In the genomic region with DNA sequence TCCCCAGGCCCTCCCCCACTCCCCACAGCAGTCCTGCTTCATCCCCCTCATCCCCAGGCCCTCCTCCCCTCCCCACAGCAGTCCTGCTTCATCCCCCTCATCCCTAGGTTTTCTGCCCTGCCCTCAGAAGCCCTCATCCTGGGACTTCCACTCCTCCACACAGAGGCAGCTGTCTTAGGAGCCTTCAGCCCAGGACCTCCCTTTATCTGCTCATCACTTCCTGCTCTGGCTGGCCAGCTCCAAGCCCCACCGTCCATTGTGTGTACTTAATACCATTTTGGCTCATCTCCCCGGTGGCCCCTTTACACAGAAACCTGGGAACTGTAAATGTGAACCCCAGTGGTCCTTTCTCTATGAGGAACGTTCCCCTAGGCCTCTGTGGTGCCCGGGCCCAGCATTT, we compare ENCODE assay signal across 22 mouse cellular contexts. TPM values are rescaled to one million over a fixed set of nuclear protein-coding genes. Genes with fewer than 3 reads are reported as not detected.
DNase-seq lines count a peak whose midpoint lies in the region; ATAC-seq and TF ChIP-seq lines count a peak whose summit lies in the region.
"Had no signal": no experiment of that assay in that cellular context is flagged by ENCODE, and none has a peak within 500 bp of the region (broad histone marks: within the 10 kb centered on the region; RNA-seq: fewer than 3 reads in every experiment).

No protein-coding gene starts in this region.

- DNase-seq in heart, adult 9 months (ENCODE audit: low spot score in 2 of 2): no peak
- DNase-seq in hindbrain, embryonic 10.5 days (ENCODE audit: low spot score): no peak
- no peak for DNase-seq in hindbrain, embryonic 11.5 days (ENCODE audit: low spot score)
- no peak for DNase-seq in lung, embryonic 14.5 days
- no peak for DNase-seq in lung, postnatal 25 days (ENCODE audit: low spot score)
- DNase-seq in adrenal gland, adult 2 months: no peak
- DNase-seq: adrenal gland, postnatal 14 days; cerebellum, postnatal 10 days; lung, adult 2 months; lung, postnatal 36 days; midbrain, embryonic 14.5 days; right cerebral cortex, postnatal 14 days had no signal

- WGBS in heart, embryonic 11.5 days (ENCODE audit: insufficient replicate concordance): 39% methylated on average over 4 of the region's 4 CpGs
- WGBS in hindbrain, embryonic 10.5 days: 50% methylated on average over 4 of the region's 4 CpGs
- WGBS in hindbrain, embryonic 11.5 days: 54% methylated on average over 4 of the region's 4 CpGs
- 38% methylated on average over 4 of the region's 4 CpGs for WGBS in lung, embryonic 14.5 days

- 0 out of 2 replicates have a peak overlapping the region, but pooled peaks have one; percentile 46 for H3K9ac ChIP-seq in heart, embryonic 11.5 days (ENCODE audit: low read depth, low read length)
- no peak overlapping the region for H3K9ac ChIP-seq in hindbrain, embryonic 11.5 days (ENCODE audit: low read depth, low read length)
- no peak overlapping the region for H3K9ac ChIP-seq in lung, embryonic 14.5 days
- H3K9ac ChIP-seq: neural tube, embryonic 12.5 days had no signal

- no peak for ATAC-seq in heart, embryonic 11.5 days (replicated peaks; ENCODE audit: insufficient number of reproducible peaks, low FRiP score, low TSS enrichment)
- ATAC-seq in hindbrain, embryonic 11.5 days (ENCODE audit: low FRiP score): no peak
- ATAC-seq in lung, embryonic 14.5 days (ENCODE audit: insufficient read depth): no peak
- ATAC-seq: hindbrain, postnatal 0 days; intestine, embryonic 16.5 days had no signal

- H3K36me3 ChIP-seq in heart, embryonic 11.5 days (ENCODE audit: control insufficient read depth, insufficient read depth, low read length): no peaks in the 10 kb centered on the region
- no peaks in the 10 kb centered on the region for H3K36me3 ChIP-seq in hindbrain, embryonic 10.5 days
- H3K36me3 ChIP-seq in hindbrain, embryonic 11.5 days (ENCODE audit: control insufficient read depth, insufficient read depth, low read length): no peaks in the 10 kb centered on the region
- H3K36me3 ChIP-seq in lung, embryonic 14.5 days (ENCODE audit: insufficient read depth): no peaks in the 10 kb centered on the region
- H3K36me3 ChIP-seq: limb, embryonic 10.5 days; neural tube, embryonic 12.5 days had no signal

- no peak for TF ChIP-seq CTCF in lung, embryonic 14.5 days (IDR thresholded peaks at IDR 0.05; ENCODE audit: low read depth)

- H3K4me1 ChIP-seq in heart, embryonic 11.5 days (ENCODE audit: control insufficient read depth, insufficient read depth, low read length): peaks cover 32% of the 10 kb centered on the region
- H3K4me1 ChIP-seq in hindbrain, embryonic 10.5 days (replicated peaks): peaks cover 34% of the 10 kb centered on the region
- no peaks in the 10 kb centered on the region; the same call in 1 of the 2 replicates for H3K4me1 ChIP-seq in hindbrain, embryonic 11.5 days (replicated peaks; ENCODE audit: control insufficient read depth, insufficient read depth, low read length)
- H3K4me1 ChIP-seq in lung, embryonic 14.5 days (ENCODE audit: insufficient read depth): peaks cover 8% of the 10 kb centered on the region

- no peaks in the 10 kb centered on the region for H3K9me3 ChIP-seq in heart, embryonic 11.5 days (replicated peaks; ENCODE audit: control insufficient read depth, low read length)
- H3K9me3 ChIP-seq in hindbrain, embryonic 10.5 days: no peaks in the 10 kb centered on the region
- H3K9me3 ChIP-seq in hindbrain, embryonic 11.5 days (ENCODE audit: control insufficient read depth, low read length): no peaks in the 10 kb centered on the region
- H3K9me3 ChIP-seq in lung, embryonic 14.5 days (ENCODE audit: low read depth, low read length): no peaks in the 10 kb centered on the region
- H3K9me3 ChIP-seq: limb, embryonic 10.5 days; megakaryocyte, embryonic 14.5 days; neural tube, embryonic 12.5 days had no signal

- no peak overlapping the region for H3K4me2 ChIP-seq in heart, embryonic 11.5 days
- H3K4me2 ChIP-seq in hindbrain, embryonic 11.5 days (replicated peaks; ENCODE audit: low read depth, low read length): no peak overlapping the region
- no peak overlapping the region for H3K4me2 ChIP-seq in lung, embryonic 14.5 days
- H3K4me2 ChIP-seq: liver, embryonic 11.5 days; neural tube, embryonic 12.5 days had no signal

- H3K4me3 ChIP-seq in heart, embryonic 11.5 days (ENCODE audit: low read depth, low read length): no peak overlapping the region
- no peak overlapping the region for H3K4me3 ChIP-seq in hindbrain, embryonic 10.5 days
- no peak overlapping the region for H3K4me3 ChIP-seq in hindbrain, embryonic 11.5 days (ENCODE audit: low read depth, low read length)
- no peak overlapping the region for H3K4me3 ChIP-seq in lung, embryonic 14.5 days (ENCODE audit: low read depth, low read length)
- H3K4me3 ChIP-seq: limb, embryonic 10.5 days; megakaryocyte, embryonic 14.5 days; neural tube, embryonic 12.5 days had no signal

- H3K27me3 ChIP-seq in heart, embryonic 11.5 days (ENCODE audit: control insufficient read depth, insufficient read depth, low read length): no peaks in the 10 kb centered on the region
- H3K27me3 ChIP-seq in hindbrain, embryonic 10.5 days (ENCODE audit: insufficient read depth, poor library complexity, severe bottlenecking): peaks cover 15% of the 10 kb centered on the region
- H3K27me3 ChIP-seq in hindbrain, embryonic 11.5 days (ENCODE audit: control insufficient read depth, insufficient read depth, low read length): no peaks in the 10 kb centered on the region
- H3K27me3 ChIP-seq in lung, embryonic 14.5 days (ENCODE audit: insufficient read depth, low read length): no peaks in the 10 kb centered on the region

- peak overlapping the region; percentile 59 for H3K27ac ChIP-seq in heart, embryonic 11.5 days (ENCODE audit: low read depth, low read length)
- peak overlapping the region; percentile 35; the same call in 1 of the 2 replicates for H3K27ac ChIP-seq in hindbrain, embryonic 10.5 days
- H3K27ac ChIP-seq in hindbrain, embryonic 11.5 days (ENCODE audit: low read depth, low read length): no peak overlapping the region
- H3K27ac ChIP-seq in lung, embryonic 14.5 days (ENCODE audit: low read depth): peak overlapping the region; percentile 24
- H3K27ac ChIP-seq: hindbrain, postnatal 0 days; kidney, postnatal 0 days; limb, embryonic 10.5 days; neural tube, embryonic 12.5 days had no signal

RNA-seq across cellular contexts. Expression of a gene that starts 3.1 kb away (rescaled TPM):
- 2.7 and 3.3 TPM in 2 replicates for polyA plus RNA-seq in heart, embryonic 11.5 days (2014; fragmentation: Nextera tagmentation; extraction: Ambion mirVana)
- 3.0 and 4.5 TPM in 2 replicates for polyA plus RNA-seq in hindbrain, embryonic 10.5 days (2016; fragmentation: Nextera tagmentation; extraction: Ambion mirVana)
- 0.56 and 1.4 TPM in 2 replicates for polyA plus RNA-seq in hindbrain, embryonic 11.5 days (2014; fragmentation: Nextera tagmentation; extraction: Ambion mirVana)
- 9.9 and 10.8 TPM in 2 replicates for polyA plus RNA-seq in lung, embryonic 14.5 days (2014; fragmentation: Nextera tagmentation; extraction: Ambion mirVana)
- 1 to 10 TPM; 1.3 to 2.6 TPM for total RNA-seq in adrenal gland, adult 2 months (2021)
- 1.2 and 2.4 TPM in 2 replicates for polyA plus RNA-seq in adrenal gland, adult 2 months (2012; rRNA removed)
- total RNA-seq: hindbrain, postnatal 0 days had no signal
- polyA plus RNA-seq: C2C12 had no signal

RNA-seq across cellular contexts. Expression of a gene that starts 14.8 kb away (rescaled TPM):
- 3.0 TPM in 2 replicates for polyA plus RNA-seq in heart, embryonic 11.5 days (2014; fragmentation: Nextera tagmentation; extraction: Ambion mirVana)
- polyA plus RNA-seq in hindbrain, embryonic 10.5 days (2016; fragmentation: Nextera tagmentation; extraction: Ambion mirVana): 1.2 and 1.3 TPM in 2 replicates
- 0.60 and 0.86 TPM in 2 replicates for polyA plus RNA-seq in hindbrain, embryonic 11.5 days (2014; fragmentation: Nextera tagmentation; extraction: Ambion mirVana)
- 0.93 and 1.3 TPM in 2 replicates for polyA plus RNA-seq in lung, embryonic 14.5 days (2014; fragmentation: Nextera tagmentation; extraction: Ambion mirVana)
- total RNA-seq in adrenal gland, adult 2 months (2021): 10 to 100 TPM; 10.8 to 27.8 TPM
- polyA plus RNA-seq in adrenal gland, adult 2 months (2012; rRNA removed): 30.5 and 61.1 TPM in 2 replicates

RNA-seq across cellular contexts. Expression of a gene that starts 35.5 kb away (rescaled TPM):
- 0.38 and 1.8 TPM in 2 replicates for polyA plus RNA-seq in heart, embryonic 11.5 days (2014; fragmentation: Nextera tagmentation; extraction: Ambion mirVana)
- polyA plus RNA-seq in hindbrain, embryonic 10.5 days (2016; fragmentation: Nextera tagmentation; extraction: Ambion mirVana): 7.9 and 10.8 TPM in 2 replicates
- polyA plus RNA-seq in hindbrain, embryonic 11.5 days (2014; fragmentation: Nextera tagmentation; extraction: Ambion mirVana): 6.3 and 8.6 TPM in 2 replicates
- polyA plus RNA-seq in lung, embryonic 14.5 days (2014; fragmentation: Nextera tagmentation; extraction: Ambion mirVana): 30.7 and 34.0 TPM in 2 replicates
- total RNA-seq in adrenal gland, adult 2 months (2021): 1 to 10 TPM; 1.3 to 3.4 TPM
- polyA plus RNA-seq in adrenal gland, adult 2 months (2012; rRNA removed): 0.04 and 0.73 TPM in 2 replicates
- total RNA-seq: hematopoietic stem cell, adult 5-6 weeks; hindbrain, postnatal 0 days had no signal
- polyA plus RNA-seq: midbrain, embryonic 14.5 days had no signal

RNA-seq across cellular contexts. Expression of a gene that starts 43.7 kb away (rescaled TPM):
- 49.0 and 55.9 TPM in 2 replicates for polyA plus RNA-seq in heart, embryonic 11.5 days (2014; fragmentation: Nextera tagmentation; extraction: Ambion mirVana)
- polyA plus RNA-seq in hindbrain, embryonic 10.5 days (2016; fragmentation: Nextera tagmentation; extraction: Ambion mirVana): 111 and 144 TPM in 2 replicates
- 120 and 125 TPM in 2 replicates for polyA plus RNA-seq in hindbrain, embryonic 11.5 days (2014; fragmentation: Nextera tagmentation; extraction: Ambion mirVana)
- 56.7 and 67.2 TPM in 2 replicates for polyA plus RNA-seq in lung, embryonic 14.5 days (2014; fragmentation: Nextera tagmentation; extraction: Ambion mirVana)
- 10 to 100 TPM; 38.5 to 50.1 TPM for total RNA-seq in adrenal gland, adult 2 months (2021)
- polyA plus RNA-seq in adrenal gland, adult 2 months (2012; rRNA removed): 208 and 246 TPM in 2 replicates

RNA-seq across cellular contexts. Expression of a gene that starts 52.9 kb away (rescaled TPM):
- polyA plus RNA-seq in heart, embryonic 11.5 days (2014; fragmentation: Nextera tagmentation; extraction: Ambion mirVana): 0.13 and 0.34 TPM in 2 replicates
- polyA plus RNA-seq in hindbrain, embryonic 10.5 days (2016; fragmentation: Nextera tagmentation; extraction: Ambion mirVana): 2.3 and 6.3 TPM in 2 replicates
- 1.0 and 2.8 TPM in 2 replicates for polyA plus RNA-seq in hindbrain, embryonic 11.5 days (2014; fragmentation: Nextera tagmentation; extraction: Ambion mirVana)
- 0.13 and 0.38 TPM in 2 replicates for polyA plus RNA-seq in lung, embryonic 14.5 days (2014; fragmentation: Nextera tagmentation; extraction: Ambion mirVana)
- 1 to 10 TPM; 2.2 to 6.5 TPM for total RNA-seq in adrenal gland, adult 2 months (2021)
- polyA plus RNA-seq in adrenal gland, adult 2 months (2012; rRNA removed): 3.3 and 6.2 TPM in 2 replicates
- total RNA-seq: hematopoietic stem cell, adult 5-6 weeks had no signal
